ENCODE assay signal across 8 mouse cellular contexts in the genomic region with DNA sequence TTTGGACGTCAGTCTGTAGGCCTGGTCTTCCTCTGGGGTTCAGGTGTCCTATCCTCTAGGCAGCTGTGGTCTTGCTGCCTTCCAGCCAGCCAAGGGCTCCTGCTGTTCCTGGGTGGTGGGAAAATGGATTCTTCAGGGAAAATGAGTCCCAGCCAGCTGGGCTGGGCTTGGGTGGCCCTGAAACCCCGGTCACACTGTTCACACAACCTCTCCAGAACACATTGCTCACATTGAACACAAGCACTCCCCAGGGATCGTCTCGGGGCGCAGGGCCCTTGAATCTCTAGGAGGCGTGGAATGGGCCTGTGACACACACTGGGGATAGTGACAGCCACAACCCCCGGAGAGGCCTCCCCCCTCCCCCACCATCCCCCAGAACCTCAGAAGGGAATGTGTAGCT. TPM values are rescaled to one million over a fixed set of nuclear protein-coding genes. Genes with fewer than 3 reads are reported as not detected.
DNase-seq lines count a peak whose midpoint lies in the region; ATAC-seq and TF ChIP-seq lines count a peak whose summit lies in the region.
"Had no signal": no experiment of that assay in that cellular context is flagged by ENCODE, and none has a peak within 500 bp of the region (broad histone marks: within the 10 kb centered on the region; RNA-seq: fewer than 3 reads in every experiment).

No protein-coding gene starts in this region.

- no peaks in the 10 kb centered on the region for H3K27me3 ChIP-seq in kidney, postnatal 0 days (ENCODE audit: insufficient read depth, low read length)
- no peaks in the 10 kb centered on the region for H3K27me3 ChIP-seq in stomach, embryonic 15.5 days (replicated peaks)

- H3K4me2 ChIP-seq in kidney, postnatal 0 days (ENCODE audit: low read length): no peak overlapping the region
- H3K4me2 ChIP-seq in stomach, embryonic 15.5 days: no peak overlapping the region

- no peak for DNase-seq in kidney, postnatal 0 days (ENCODE audit: low spot score)
- DNase-seq in kidney, adult 18-20 months: no peak
- peak; percentile 66 to 82 for DNase-seq in heart, adult 18-20 months
- DNase-seq in heart, postnatal 14 days: peak; percentile 60 to 67
- no peak for DNase-seq in cerebellum, postnatal 25 days
- no peak for DNase-seq in embryo, embryonic 9.5 days (ENCODE audit: extremely low spot score)
- DNase-seq: cerebellum, adult 9-11 months had no signal

- WGBS in kidney, postnatal 0 days: 66% methylated on average over 7 of the region's 7 CpGs
- 61% methylated on average over 7 of the region's 7 CpGs for WGBS in stomach, embryonic 15.5 days

- intact Hi-C loops in heart, postnatal 14 days (cut with DNase I): no loop called here

- H3K9me3 ChIP-seq in kidney, postnatal 0 days (replicated peaks; ENCODE audit: low read length): no peaks in the 10 kb centered on the region
- no peaks in the 10 kb centered on the region for H3K9me3 ChIP-seq in stomach, embryonic 15.5 days

- no peak for TF ChIP-seq CTCF in kidney, postnatal 0 days (IDR thresholded peaks at IDR 0.05; ENCODE audit: low read depth)

- H3K27ac ChIP-seq in kidney, postnatal 0 days: peak overlapping the region; percentile 39; the same call in 1 of the 2 replicates
- H3K27ac ChIP-seq in stomach, embryonic 15.5 days: peak overlapping the region; percentile 21; the same call in 1 of the 2 replicates

- no peak overlapping the region for H3K4me3 ChIP-seq in kidney, postnatal 0 days (replicated peaks; ENCODE audit: low read depth, low read length)
- H3K4me3 ChIP-seq in stomach, embryonic 15.5 days (replicated peaks): no peak overlapping the region

- peaks cover 38% of the 10 kb centered on the region for H3K4me1 ChIP-seq in kidney, postnatal 0 days (replicated peaks; ENCODE audit: insufficient read depth, low read length)
- H3K4me1 ChIP-seq in stomach, embryonic 15.5 days: peaks cover 54% of the 10 kb centered on the region

- ATAC-seq in kidney, postnatal 0 days (replicated peaks; ENCODE audit: low FRiP score, low read depth): no peak
- ATAC-seq in stomach, embryonic 15.5 days (ENCODE audit: insufficient read depth, low FRiP score, low read depth): no peak

- H3K9ac ChIP-seq in kidney, postnatal 0 days (ENCODE audit: low read depth, low read length): 0 out of 2 replicates have a peak overlapping the region, but pooled peaks have one; percentile 19
- no peak overlapping the region for H3K9ac ChIP-seq in stomach, embryonic 15.5 days

- no peaks in the 10 kb centered on the region for H3K36me3 ChIP-seq in kidney, postnatal 0 days (ENCODE audit: insufficient read depth, low read length)
- H3K36me3 ChIP-seq in stomach, embryonic 15.5 days: no peaks in the 10 kb centered on the region

RNA-seq across cellular contexts. Expression of a gene that starts 23.2 kb away (rescaled TPM):
- 14.9 and 17.7 TPM in 2 replicates for polyA plus RNA-seq in kidney, postnatal 0 days (2015; fragmentation: Nextera tagmentation; extraction: Ambion mirVana)
- total RNA-seq in heart, adult 18-20 months (2021): 10 to 100 TPM; 10.6 to 11.4 TPM
- total RNA-seq in heart, postnatal 14 days (2021): 10 to 100 TPM; 19.1 to 20.4 TPM
- 11.5 and 13.9 TPM in 2 replicates for polyA plus RNA-seq in stomach, embryonic 15.5 days (2015; fragmentation: Nextera tagmentation; extraction: Ambion mirVana)

Comparison
In these comparisons a context has a peak if more than half of its experiments do, and no peak if none do; other contexts are left out.
1. DNase-seq: peak in heart, adult 18-20 months (2 of 2) and heart, postnatal 14 days (2 of 2); none in kidney, postnatal 0 days (single experiment), kidney, adult 18-20 months (single experiment), cerebellum, postnatal 25 days (0 of 2) and embryo, embryonic 9.5 days (single experiment).